In the genomic region with DNA sequence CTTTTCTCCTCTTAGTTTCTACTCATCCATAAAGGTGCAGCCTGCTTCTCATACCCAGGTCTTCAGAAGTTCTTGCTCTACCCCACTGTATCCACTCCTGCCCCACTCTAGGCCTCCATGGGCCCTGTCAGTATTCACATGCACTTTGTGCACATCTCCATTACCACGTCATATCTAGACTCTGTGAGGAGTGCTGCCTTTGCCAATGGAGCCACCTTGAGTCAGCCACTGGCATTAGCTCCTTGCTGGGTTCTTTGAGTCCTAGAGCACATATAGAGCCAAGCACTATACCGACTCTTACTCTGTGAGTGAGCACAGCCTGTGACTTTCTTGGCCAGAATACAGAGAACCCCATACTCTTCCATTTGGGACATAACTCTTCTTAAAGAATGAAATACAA, we compare ENCODE assay signal across 18 mouse cellular contexts.
A peak's percentile ranks its signal among the peaks of the same experiment; 100 is the strongest.
DNase-seq lines count a peak whose midpoint lies in the region; ATAC-seq and TF ChIP-seq lines count a peak whose summit lies in the region.
"Had no signal": no experiment of that assay in that cellular context is flagged by ENCODE, and none has a peak within 500 bp of the region (broad histone marks: within the 10 kb centered on the region; RNA-seq: fewer than 3 reads in every experiment).

No protein-coding gene starts in this region.

- no peak for ATAC-seq in liver, embryonic 14.5 days (ENCODE audit: insufficient read depth)
- ATAC-seq in liver, embryonic 12.5 days, result no peak
- ATAC-seq in hindbrain, embryonic 12.5 days (ENCODE audit: low FRiP score), result no peak
- ATAC-seq: forebrain, embryonic 16.5 days had no signal

- no peak overlapping the region for H3K27ac ChIP-seq in gastrocnemius, adult 2 months
- H3K27ac ChIP-seq in liver, embryonic 14.5 days, result no peak overlapping the region
- H3K27ac ChIP-seq in liver, embryonic 12.5 days, result no peak overlapping the region
- H3K27ac ChIP-seq in hindbrain, embryonic 12.5 days, result no peak overlapping the region
- H3K27ac ChIP-seq: hindbrain, embryonic 15.5 days; neural tube, embryonic 12.5 days had no signal

- DNase-seq in gastrocnemius, adult 2 months, result no peak
- DNase-seq in gastrocnemius, adult 18-20 months (ENCODE audit: low spot score), result no peak
- no peak for DNase-seq in liver, embryonic 14.5 days (ENCODE audit: low read depth in 3 of 3, low spot score in 3 of 3)
- DNase-seq in A20 (ENCODE audit: low read depth, low spot score) (peak; percentile 30), adipocyte (ENCODE audit: low spot score) (peak; percentile 13)
- no peak for DNase-seq in frontal cortex, adult 2 months (ENCODE audit: extremely low spot score in 1 of 2, low spot score in 1 of 2)
- DNase-seq: cerebellum, postnatal 36 days; gastrocnemius, postnatal 10 days; heart, adult 18-20 months; kidney, adult 8-10 months; kidney, postnatal 4 days; right cerebral cortex, postnatal 14 days had no signal

- H3K4me1 ChIP-seq in liver, embryonic 14.5 days (replicated peaks; ENCODE audit: control insufficient read depth in 2 of 2, insufficient read depth in 2 of 2, low read length in 1 of 2), result 0 out of 4 replicates have a peak, but pooled peaks cover 0 to 2% of the 10 kb centered on the region in 2 experiments
- H3K4me1 ChIP-seq in liver, embryonic 12.5 days, result peaks cover 4% of the 10 kb centered on the region; the same call in 1 of the 2 replicates
- no peaks in the 10 kb centered on the region for H3K4me1 ChIP-seq in hindbrain, embryonic 12.5 days
- H3K4me1 ChIP-seq: hindbrain, embryonic 15.5 days had no signal

- no peak overlapping the region for H3K9ac ChIP-seq in liver, embryonic 14.5 days (replicated peaks)
- no peak overlapping the region for H3K9ac ChIP-seq in liver, embryonic 12.5 days
- no peak overlapping the region for H3K9ac ChIP-seq in hindbrain, embryonic 12.5 days
- H3K9ac ChIP-seq: hindbrain, embryonic 15.5 days; neural tube, embryonic 12.5 days had no signal

- no peaks in the 10 kb centered on the region for H3K9me3 ChIP-seq in liver, embryonic 14.5 days (ENCODE audit: control insufficient read depth, low read length)
- no peaks in the 10 kb centered on the region for H3K9me3 ChIP-seq in liver, embryonic 12.5 days (replicated peaks)
- no peaks in the 10 kb centered on the region for H3K9me3 ChIP-seq in hindbrain, embryonic 12.5 days (replicated peaks)
- H3K9me3 ChIP-seq: G1E; hindbrain, embryonic 15.5 days; neural tube, embryonic 12.5 days had no signal

- no peak overlapping the region for H3K4me2 ChIP-seq in liver, embryonic 14.5 days (ENCODE audit: low read depth)
- H3K4me2 ChIP-seq in liver, embryonic 12.5 days, result no peak overlapping the region
- no peak overlapping the region for H3K4me2 ChIP-seq in hindbrain, embryonic 12.5 days (replicated peaks)
- H3K4me2 ChIP-seq: hindbrain, embryonic 15.5 days; neural tube, embryonic 12.5 days had no signal

- no peak for TF ChIP-seq EP300 in liver, embryonic 14.5 days (IDR thresholded peaks at IDR 0.05; ENCODE audit: low read depth)

- TF ChIP-seq CTCF in gastrocnemius, adult 2 months (IDR thresholded peaks at IDR 0.05), result peak; percentile 24; the same call in 1 of the 2 replicates
- peak; percentile 51 for TF ChIP-seq CTCF in liver, embryonic 14.5 days (IDR thresholded peaks at IDR 0.05; ENCODE audit: low read depth)

- no peak overlapping the region for H3K4me3 ChIP-seq in gastrocnemius, adult 2 months
- no peak overlapping the region for H3K4me3 ChIP-seq in liver, embryonic 14.5 days (ENCODE audit: insufficient read depth in 1 of 2, low read depth in 2 of 2, low read length in 2 of 2)
- H3K4me3 ChIP-seq in liver, embryonic 12.5 days, result no peak overlapping the region
- no peak overlapping the region for H3K4me3 ChIP-seq in hindbrain, embryonic 12.5 days
- H3K4me3 ChIP-seq: hindbrain, embryonic 15.5 days; neural tube, embryonic 12.5 days had no signal

- intact Hi-C loops in gastrocnemius, adult 2 months (cut with DNase I), result no loop called here

- H3K27me3 ChIP-seq in liver, embryonic 14.5 days (ENCODE audit: control insufficient read depth, insufficient read depth, low read length), result no peaks in the 10 kb centered on the region
- no peaks in the 10 kb centered on the region for H3K27me3 ChIP-seq in liver, embryonic 12.5 days (replicated peaks)
- H3K27me3 ChIP-seq in hindbrain, embryonic 12.5 days, result peaks cover 8% of the 10 kb centered on the region; the same call in 1 of the 2 replicates
- H3K27me3 ChIP-seq: hindbrain, embryonic 15.5 days; neural tube, embryonic 12.5 days had no signal

- WGBS in liver, embryonic 14.5 days (ENCODE audit: insufficient replicate concordance), result 63% methylated on average over 2 of the region's 2 CpGs
- 68% methylated on average over 2 of the region's 2 CpGs for WGBS in liver, embryonic 12.5 days (ENCODE audit: insufficient replicate concordance)
- WGBS in hindbrain, embryonic 12.5 days, result 84% methylated on average over 2 of the region's 2 CpGs

- no peaks in the 10 kb centered on the region for H3K36me3 ChIP-seq in liver, embryonic 14.5 days (replicated peaks; ENCODE audit: control insufficient read depth, insufficient read depth, low read depth)
- no peaks in the 10 kb centered on the region for H3K36me3 ChIP-seq in liver, embryonic 12.5 days
- H3K36me3 ChIP-seq in hindbrain, embryonic 12.5 days, result no peaks in the 10 kb centered on the region
- H3K36me3 ChIP-seq: hindbrain, embryonic 15.5 days; neural tube, embryonic 12.5 days had no signal

Comparison
In these comparisons a context has a peak if more than half of its experiments do, and no peak if none do; other contexts are left out.
1. DNase-seq: peak in A20 (single experiment) and adipocyte (single experiment); none in gastrocnemius, adult 2 months (single experiment), gastrocnemius, adult 18-20 months (single experiment), liver, embryonic 14.5 days (0 of 3) and frontal cortex, adult 2 months (0 of 2).